7 mouse cellular contexts compared by ENCODE assay signal in genomic region chr2:12709156-12709923, GRCm38 (mm10).
DNase-seq lines count a peak whose midpoint lies in the region; ATAC-seq lines count a peak whose summit lies in the region.

No protein-coding gene starts in this region.

- H3K27ac ChIP-seq in hindbrain, embryonic 14.5 days, result no peak overlapping the region

- peak; percentile 78 for ATAC-seq in hindbrain, embryonic 14.5 days (ENCODE audit: low FRiP score)

- H3K4me3 ChIP-seq in hindbrain, embryonic 14.5 days (replicated peaks; ENCODE audit: low read length), result no peak overlapping the region

- H3K9me3 ChIP-seq in hindbrain, embryonic 14.5 days (ENCODE audit: control insufficient read depth, low read length), result no peaks in the 10 kb centered on the region

- 0 out of 2 replicates have a peak overlapping the region, but pooled peaks have one; percentile 4 for H3K9ac ChIP-seq in hindbrain, embryonic 14.5 days

- H3K4me1 ChIP-seq in hindbrain, embryonic 14.5 days (replicated peaks; ENCODE audit: control insufficient read depth, insufficient read depth, low read length), result no peaks in the 10 kb centered on the region

- 32% methylated on average over 16 of the region's 16 CpGs for WGBS in hindbrain, embryonic 14.5 days

- no peaks in the 10 kb centered on the region for H3K27me3 ChIP-seq in hindbrain, embryonic 14.5 days (ENCODE audit: control insufficient read depth, insufficient read depth, low read length)

- peak; percentile 49 for DNase-seq in ZHBTc4 (ENCODE audit: low read depth, low spot score)
- DNase-seq in cerebellum, adult 9-10 months, result peak; percentile 53
- peak; percentile 11 to 34 for DNase-seq in frontal cortex, postnatal 10 days (ENCODE audit: low spot score in 2 of 2)
- peak; percentile 84 for DNase-seq in hindbrain, embryonic 14.5 days (ENCODE audit: low spot score)
- DNase-seq in layer of hippocampus, postnatal 14 days (ENCODE audit: low spot score in 2 of 2), result peak; percentile 59 to 76
- peak; percentile 46 for DNase-seq in lung, postnatal 14 days
- DNase-seq in right cerebral cortex, postnatal 14 days, result peak; percentile 55

- H3K36me3 ChIP-seq in hindbrain, embryonic 14.5 days (replicated peaks; ENCODE audit: control insufficient read depth, insufficient read depth), result no peaks in the 10 kb centered on the region

- H3K4me2 ChIP-seq in hindbrain, embryonic 14.5 days (replicated peaks), result peak overlapping the region; percentile 41

Comparison
In these comparisons a context has a peak if more than half of its experiments do, and no peak if none do; other contexts are left out.
1. DNase-seq: peak in every context shown above with its lines; median percentile 84 in hindbrain, embryonic 14.5 days; 68 in layer of hippocampus, postnatal 14 days; 55 in right cerebral cortex, postnatal 14 days; 53 in cerebellum, adult 9-10 months; 49 in ZHBTc4; 46 in lung, postnatal 14 days; 22 in frontal cortex, postnatal 10 days.